Mouse (Mus musculus): ENCODE data around the gene Uggt1. TPM values are rescaled to one million over a fixed set of nuclear protein-coding genes. Genes with fewer than 3 reads are reported as not detected.

The Uggt1 gene
- total RNA-seq, 2 experiments from 2014 or later: 29.2 to 31.2 TPM

- DNase-seq: no peak
- intact Hi-C loops (cut with DNase I): loop anchor here (10.0 kb wide), 3 partner anchors 195 to 1235 kb away; no protein-coding TSS in a partner anchor
Observed at GRCm38 (mm10) chr1:36129881-36130280, 114.6 kb downstream of the Uggt1 start.

- DNase-seq: peak in 1 of 2 experiments; percentile 16
- intact Hi-C loops (cut with DNase I): no loop called here
Observed at GRCm38 (mm10) chr1:36129126-36129525, 115.4 kb downstream of the Uggt1 start.

DNA sequence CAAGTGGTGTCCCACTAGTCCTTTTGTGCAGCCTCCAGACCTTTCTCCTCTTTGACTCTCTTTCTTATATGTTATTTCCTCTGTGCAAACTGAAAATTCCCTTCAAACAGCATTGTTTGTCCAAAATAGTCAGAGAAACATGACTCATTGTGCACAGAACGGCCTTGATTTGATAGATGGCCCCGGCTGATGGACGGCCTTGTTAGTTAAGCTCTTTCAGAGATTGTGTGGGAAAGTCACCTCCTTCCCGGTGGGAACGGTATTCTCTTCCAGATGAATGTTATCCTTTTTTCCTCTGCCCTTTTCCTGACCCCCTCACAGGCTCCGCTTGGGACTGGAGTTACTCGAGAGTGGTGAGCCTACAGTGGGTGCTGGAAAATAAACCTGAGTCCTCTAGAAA, 119.4 kb downstream of the Uggt1 start:
- DNase-seq: no peak
- intact Hi-C loops (cut with DNase I): no loop called here

DNA sequence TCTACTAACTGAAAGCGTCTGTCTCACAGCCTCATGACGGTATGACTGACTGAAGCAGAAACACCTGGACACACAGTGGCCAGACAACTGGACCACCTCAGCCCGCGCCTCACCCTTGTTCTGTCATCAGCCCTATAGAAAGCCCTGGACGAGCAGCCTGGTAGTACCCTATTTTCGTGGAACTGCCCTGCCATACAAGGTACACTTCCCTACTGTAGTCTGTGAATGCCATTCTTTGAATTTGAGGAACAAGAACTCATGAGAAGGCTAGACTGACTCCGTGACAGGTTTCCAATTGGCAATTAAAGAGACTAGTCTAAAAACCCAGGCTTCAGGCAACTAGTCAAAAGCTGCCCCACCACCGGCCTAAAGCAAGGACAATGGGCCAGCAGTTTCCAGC, 123.3 kb downstream of the Uggt1 start:
- DNase-seq: no peak
- intact Hi-C loops (cut with DNase I): no loop called here

- intact Hi-C loops (cut with DNase I): no loop called here
Observed at GRCm38 (mm10) chr1:36119426-36119825, 125.1 kb downstream of the Uggt1 start.

GRCm38 (mm10) chr1:36118958-36119357, 125.6 kb downstream of the Uggt1 start:
- intact Hi-C loops (cut with DNase I): no loop called here
- DNase-seq: no peak

More at GRCm38 (mm10) chr1:36119426-36119825, 125.1 kb downstream of the Uggt1 start:
- no peak for DNase-seq

GRCm38 (mm10) chr1:36118061-36118685, 126.3 kb downstream of the Uggt1 start:
- DNase-seq: no peak
- intact Hi-C loops (cut with DNase I): no loop called here

DNA sequence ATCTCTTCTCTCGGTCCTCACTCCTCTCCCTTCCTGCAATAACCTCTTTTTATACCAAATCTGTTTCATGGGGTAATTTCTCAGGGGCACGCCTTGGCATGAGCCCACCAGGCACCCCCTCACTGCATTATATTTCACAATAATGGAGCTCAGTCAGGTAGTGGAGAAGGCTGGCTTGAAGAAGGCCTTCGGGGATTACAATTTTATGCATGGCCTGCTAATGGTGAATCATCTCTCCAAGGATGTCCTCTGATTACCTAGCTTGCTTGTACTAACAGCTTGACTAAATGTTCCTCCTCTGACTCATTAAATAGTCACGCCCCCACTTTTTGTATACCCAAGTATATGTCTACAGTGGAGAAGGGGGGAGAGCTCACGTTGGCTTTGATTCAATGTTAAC, 128.0 kb downstream of the Uggt1 start:
- no peak for DNase-seq
- intact Hi-C loops (cut with DNase I): no loop called here

- DNase-seq: no peak
- intact Hi-C loops (cut with DNase I): no loop called here
Observed at GRCm38 (mm10) chr1:36114844-36115243, 129.7 kb downstream of the Uggt1 start.

- intact Hi-C loops (cut with DNase I): no loop called here
- no peak for DNase-seq
Observed at GRCm38 (mm10) chr1:36113670-36114069, 130.8 kb downstream of the Uggt1 start.

- no peak for DNase-seq
- intact Hi-C loops (cut with DNase I): no loop called here
Observed at GRCm38 (mm10) chr1:36112665-36113064, 131.9 kb downstream of the Uggt1 start.

- no peak for DNase-seq
- intact Hi-C loops (cut with DNase I): no loop called here
Observed at GRCm38 (mm10) chr1:36109987-36110386, 134.5 kb downstream of the Uggt1 start.

- intact Hi-C loops (cut with DNase I): no loop called here
- DNase-seq: no peak
Observed at GRCm38 (mm10) chr1:36105917-36106706, 138.4 kb downstream of the Uggt1 start.

DNA sequence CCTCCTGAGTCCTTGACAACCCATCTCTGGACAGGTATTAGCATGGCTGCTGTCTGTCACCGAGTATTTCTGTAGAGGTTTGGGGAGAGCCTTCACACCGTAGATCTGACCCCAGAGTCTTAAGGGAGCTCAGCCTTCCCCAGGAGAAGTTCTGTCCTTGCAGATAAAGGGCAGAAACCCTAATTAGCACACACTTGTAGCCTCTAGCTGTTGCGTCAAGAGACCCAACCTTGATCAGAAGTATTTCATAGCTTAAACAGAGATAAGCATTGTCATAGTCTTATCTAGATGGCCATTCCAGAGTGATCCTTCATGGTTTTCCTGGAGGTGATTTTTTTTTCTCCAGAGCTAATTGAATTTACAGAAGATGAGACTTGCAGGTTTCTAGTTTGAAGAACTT, 144.1 kb downstream of the Uggt1 start:
- no peak for DNase-seq
- intact Hi-C loops (cut with DNase I): no loop called here

GRCm38 (mm10) chr1:36098432-36098831, 146.1 kb downstream of the Uggt1 start:
- intact Hi-C loops (cut with DNase I): no loop called here
- no peak for DNase-seq

GRCm38 (mm10) chr1:36095423-36096272, 148.9 kb downstream of the Uggt1 start:
- intact Hi-C loops (cut with DNase I): no loop called here
- DNase-seq: no peak

GRCm38 (mm10) chr1:36093741-36094140, 150.8 kb downstream of the Uggt1 start:
- intact Hi-C loops (cut with DNase I): no loop called here
- DNase-seq: no peak

DNA sequence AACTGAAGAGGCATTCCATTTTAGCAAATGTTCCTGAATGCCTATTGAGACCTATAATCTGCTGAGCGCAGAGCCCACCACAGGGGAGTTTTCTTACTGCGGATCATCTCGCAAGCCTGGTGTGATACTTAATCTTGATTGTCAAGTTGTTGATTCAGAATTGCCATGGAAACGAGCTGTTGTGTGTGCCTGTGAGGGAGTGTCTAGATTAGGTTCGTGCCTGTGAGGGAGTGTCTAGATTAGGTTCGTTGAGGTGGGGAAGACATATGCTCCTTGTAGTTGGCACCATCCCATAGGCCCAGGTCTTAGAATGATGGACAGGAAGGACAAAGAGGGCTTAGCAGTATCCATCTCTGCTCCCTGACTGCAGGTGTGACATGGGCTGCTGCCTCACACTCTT, 153.3 kb downstream of the Uggt1 start:
- no peak for DNase-seq
- intact Hi-C loops (cut with DNase I): no loop called here

- DNase-seq: no peak
- intact Hi-C loops (cut with DNase I): no loop called here
Observed at GRCm38 (mm10) chr1:36090722-36091110, 153.8 kb downstream of the Uggt1 start.
